Mouse (Mus musculus) heart, adult 2 months (tissue): ENCODE measurements around the gene Bpifa2. TPM values are rescaled to one million over a fixed set of nuclear protein-coding genes. Genes with fewer than 3 reads are reported as not detected.

Experiments
- DNase-seq, 2 experiments: peaks; one replicate each; pipeline ENCODE4 v3.0.0; 2021
- H3K27ac ChIP-seq: fragments of 200-600 bp; 2 replicates; pipeline ENCODE4 v1.8.1; 2022
- H3K27me3 ChIP-seq: fragments of 200-500 bp; 2 replicates; pipeline ENCODE4 v1.6.1; 2012; ENCODE audit warnings: mild to moderate bottlenecking, low read length, inconsistent platforms, mixed read lengths; ENCODE audit not compliant: control insufficient read depth, insufficient read depth
- H3K36me3 ChIP-seq: fragments of 200-500 bp; 2 replicates; pipeline ENCODE4 v1.6.1; 2012; ENCODE audit warnings: low read length, inconsistent platforms; ENCODE audit not compliant: control insufficient read depth, insufficient read depth
- H3K4me1 ChIP-seq: fragments of 200-500 bp; 2 replicates; pipeline ENCODE4 v1.6.1; 2011; ENCODE audit warnings: low read length; ENCODE audit not compliant: control insufficient read depth, insufficient read depth
- H3K4me3 ChIP-seq: fragments of 200-600 bp; 2 replicates; pipeline ENCODE4 v1.8.1; 2022
- H3K79me2 ChIP-seq: fragments of 200-500 bp; replicated peaks from 2 replicates; pipeline ENCODE4 v1.6.1; 2012; ENCODE audit warnings: mild to moderate bottlenecking, inconsistent platforms, low read length, moderate library complexity, mixed read lengths; ENCODE audit not compliant: control insufficient read depth, insufficient read depth
- H3K9ac ChIP-seq: fragments of 200-500 bp; 2 replicates; pipeline ENCODE4 v1.6.1; 2012; ENCODE audit warnings: low read depth, mild to moderate bottlenecking, control low read depth, inconsistent platforms, low read length, mixed read lengths
- CTCF ChIP-seq: fragments of 200-600 bp; IDR thresholded peaks from 2 replicates; pipeline ENCODE4 v1.8.1; 2022; ENCODE audit warnings: antibody characterized with exemption, mild to moderate bottlenecking, moderate library complexity
- EP300 ChIP-seq: fragments of 200-500 bp; IDR thresholded peaks from 2 replicates; pipeline ENCODE4 v1.6.1; 2011; ENCODE audit warnings: low read depth, low read length, control low read depth; ENCODE audit not compliant: insufficient read depth
- POLR2A ChIP-seq: fragments of 200-500 bp; IDR thresholded peaks from 2 replicates; pipeline ENCODE4 v1.6.1; 2011; ENCODE audit warnings: mild to moderate bottlenecking, low read depth, low read length, control low read depth; ENCODE audit not compliant: insufficient read depth
- WGBS: fragments of 180-500 bp; shearing (Covaris S2); methylation state at CpG from one replicate; pipeline ENCODE4 v1.1.7; 2018; 5-methylcytosine and 5-hydroxymethylcytosine counted together
- intact Hi-C: fragments of 180-260 bp; cut with DNase I; formaldehyde crosslinking; loops from one replicate; pipeline ENCODE4 v1.15.1; 2025
- long read RNA-seq: library from polyadenylated mRNA; stranded (forward); transcript quantifications from one replicate; pipeline ENCODE4 v2.0.0, GENCODE M21; 2021
- polyA plus RNA-seq: library from polyadenylated mRNA; depleted of rRNA; stranded (reverse); fragments of >200 nt; gene quantifications from 2 replicates; pipeline ENCODE4 v1.2.3, GENCODE M21; 2012; rRNA removed
- total RNA-seq, 2 experiments: library from RNA; stranded (reverse); gene quantifications; 2 replicates each; pipeline ENCODE4 v1.2.3; 2021

Gene Bpifa2
- total RNA-seq: not detected
- not detected in 2 replicates for polyA plus RNA-seq
- long read RNA-seq: 0 reads

GRCm38 (mm10) chr2:154007965-154008364, at the start of gene Bpifa2:
TSS of gene Bpifa2 (plus strand) at chr2:154008265.
- Histone ChIP-seq H3K79me2 (no peaks in the 10 kb centered on the region), H3K4me1 (no peaks in the 10 kb centered on the region), H3K36me3 (no peaks in the 10 kb centered on the region), H3K4me3 (no peak within 1 kb of the TSS), H3K27ac (no peak within 1 kb of the TSS), H3K27me3 (no peaks in the 10 kb centered on the region), H3K9ac (no peak within 1 kb of the TSS)
- no peak for DNase-seq
- no peak for TF ChIP-seq CTCF
- no peak for TF ChIP-seq POLR2A
- TF ChIP-seq EP300: no peak
- 66% methylated on average over 3 of the region's 3 CpGs for WGBS
- intact Hi-C loops: no loop called here

DNA sequence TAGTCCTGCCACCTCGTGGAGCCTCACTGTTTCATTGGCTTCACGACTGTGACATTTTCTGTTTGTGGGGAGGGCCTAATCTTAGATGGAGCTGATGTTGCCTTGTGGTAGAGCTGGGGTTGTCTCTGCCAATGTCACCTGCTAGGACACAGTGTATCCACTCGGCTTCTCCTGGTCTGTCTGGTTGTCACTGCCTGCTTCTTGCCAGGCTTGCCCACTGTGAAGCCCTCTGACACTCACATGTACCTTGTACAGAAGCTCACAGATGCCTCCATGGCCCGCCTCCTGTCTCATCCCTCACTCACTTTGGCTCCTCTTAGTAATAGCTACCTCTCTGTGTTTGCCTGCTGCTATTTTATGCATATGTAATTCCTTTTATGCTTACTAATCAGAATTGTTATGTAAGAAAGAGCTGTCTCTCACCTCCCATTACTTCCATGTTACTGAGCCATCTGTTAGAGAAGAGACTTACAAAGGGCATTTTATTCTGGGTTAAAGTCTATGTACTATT, 45.2 kb upstream of the Bpifa2 start:
- intact Hi-C loops: no loop called here
- 59% methylated on average over 4 of the region's 4 CpGs for WGBS

GRCm38 (mm10) chr2:153963334-153963733, 44.7 kb upstream of the Bpifa2 start:
- WGBS: 64% methylated on average over 1 of the region's 1 CpGs
- no peak overlapping the region for H3K27ac ChIP-seq
- intact Hi-C loops: no loop called here
- no peaks in the 10 kb centered on the region for H3K36me3 ChIP-seq
- no peak for DNase-seq
- no peaks in the 10 kb centered on the region for H3K79me2 ChIP-seq
- H3K27me3 ChIP-seq: no peaks in the 10 kb centered on the region
- H3K4me1 ChIP-seq: no peaks in the 10 kb centered on the region
- no peak overlapping the region for H3K4me3 ChIP-seq
- no peak overlapping the region for H3K9ac ChIP-seq
- TF ChIP-seq CTCF (no peak), EP300 (no peak), POLR2A (no peak)

More for the DNA sequence above, 45.2 kb upstream of the Bpifa2 start:
- DNase-seq: no peak
- Histone ChIP-seq H3K36me3 (no peaks in the 10 kb centered on the region), H3K4me3 (no peak overlapping the region), H3K27ac (no peak overlapping the region), H3K27me3 (no peaks in the 10 kb centered on the region), H3K79me2 (no peaks in the 10 kb centered on the region), H3K9ac (no peak overlapping the region), H3K4me1 (no peaks in the 10 kb centered on the region)
- TF ChIP-seq CTCF: no peak
- no peak for TF ChIP-seq POLR2A
- no peak for TF ChIP-seq EP300

- WGBS: 74% methylated on average over 5 of the region's 5 CpGs
- Histone ChIP-seq H3K4me3 (no peak overlapping the region), H3K9ac (no peak overlapping the region), H3K4me1 (no peaks in the 10 kb centered on the region), H3K79me2 (no peaks in the 10 kb centered on the region), H3K36me3 (no peaks in the 10 kb centered on the region), H3K27me3 (no peaks in the 10 kb centered on the region), H3K27ac (no peak overlapping the region)
- no peak for TF ChIP-seq EP300
- TF ChIP-seq CTCF: no peak
- TF ChIP-seq POLR2A: no peak
- no peak for DNase-seq
- intact Hi-C loops: no loop called here
These were observed 37.8 kb upstream of the Bpifa2 start for GRCm38 (mm10) chr2:153970221-153970620.

GRCm38 (mm10) chr2:153974582-153974981, 33.5 kb upstream of the Bpifa2 start, which contains the start of gene Bpifa6:
TSS of gene Bpifa6 (plus strand) at chr2:153974945.
- Histone ChIP-seq H3K4me3 (no peak within 1 kb of the TSS), H3K27me3 (no peaks in the 10 kb centered on the region), H3K4me1 (no peaks in the 10 kb centered on the region), H3K79me2 (no peaks in the 10 kb centered on the region), H3K9ac (no peak within 1 kb of the TSS), H3K36me3 (no peaks in the 10 kb centered on the region), H3K27ac (no peak within 1 kb of the TSS)
- 32% methylated on average over 5 of the region's 5 CpGs for WGBS
- TF ChIP-seq EP300 (no peak), POLR2A (no peak), CTCF (no peak)
- DNase-seq: no peak
- intact Hi-C loops: no loop called here

DNA sequence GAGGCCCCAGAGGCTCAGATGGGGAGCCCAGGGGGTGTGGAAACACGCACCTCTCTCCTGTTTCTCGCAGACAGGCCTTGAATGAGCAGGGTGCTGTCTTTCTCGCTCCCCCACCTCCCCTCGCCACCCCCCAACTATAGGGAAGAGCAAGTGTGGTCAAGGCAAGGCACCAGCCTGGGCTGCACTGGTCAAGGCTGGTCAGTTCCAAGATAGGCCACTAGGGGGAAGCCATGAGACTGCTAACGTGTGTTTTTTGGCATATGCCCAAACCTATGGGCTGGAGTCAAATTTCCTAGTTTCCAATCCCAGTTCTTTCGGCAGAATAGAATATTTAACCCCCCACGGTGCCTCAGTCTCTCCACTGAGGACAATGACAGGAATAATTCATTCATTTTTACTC, 12.3 kb upstream of the Bpifa2 start:
- 9% methylated on average over 7 of the region's 7 CpGs for WGBS
- Histone ChIP-seq H3K79me2 (no peaks in the 10 kb centered on the region), H3K36me3 (no peaks in the 10 kb centered on the region), H3K9ac (no peak overlapping the region), H3K27ac (no peak overlapping the region), H3K27me3 (0 out of 2 replicates have a peak, but pooled peaks cover 1% of the 10 kb centered on the region), H3K4me3 (no peak overlapping the region), H3K4me1 (no peaks in the 10 kb centered on the region)
- peak; percentile 59 to 82 for DNase-seq
- peak; percentile 90 for TF ChIP-seq CTCF
- no peak for TF ChIP-seq POLR2A
- intact Hi-C loops: loop anchor here (10.0 kb wide), 1 partner anchor 299 kb away; no protein-coding TSS in a partner anchor
